Mouse (Mus musculus): ENCODE data around the gene Olfr1361.

The Olfr1361 gene

DNA sequence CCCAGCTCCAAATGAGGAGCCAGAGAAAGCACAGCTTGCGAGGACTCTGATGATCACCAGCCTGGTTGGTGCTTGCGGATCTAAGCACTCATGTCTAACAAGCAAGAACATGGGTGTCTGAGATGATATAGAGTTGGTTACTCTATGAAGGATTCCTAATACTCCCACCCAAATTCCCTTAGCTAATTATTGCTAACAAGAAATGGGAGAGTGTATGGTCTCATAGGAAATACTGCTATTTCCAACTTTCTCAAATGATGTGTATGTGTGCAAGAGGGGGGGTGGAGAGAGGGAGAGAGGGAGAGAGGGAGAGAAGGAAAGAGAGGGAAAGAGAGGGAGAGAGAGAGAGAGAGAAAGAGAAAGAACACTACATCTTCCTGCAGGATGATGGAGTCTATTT, at the start of gene Olfr1361:
Olfr1361 (minus strand) TSS at position 101 of the 400 bp plus-strand sequence.
- no peak for DNase-seq

DNA sequence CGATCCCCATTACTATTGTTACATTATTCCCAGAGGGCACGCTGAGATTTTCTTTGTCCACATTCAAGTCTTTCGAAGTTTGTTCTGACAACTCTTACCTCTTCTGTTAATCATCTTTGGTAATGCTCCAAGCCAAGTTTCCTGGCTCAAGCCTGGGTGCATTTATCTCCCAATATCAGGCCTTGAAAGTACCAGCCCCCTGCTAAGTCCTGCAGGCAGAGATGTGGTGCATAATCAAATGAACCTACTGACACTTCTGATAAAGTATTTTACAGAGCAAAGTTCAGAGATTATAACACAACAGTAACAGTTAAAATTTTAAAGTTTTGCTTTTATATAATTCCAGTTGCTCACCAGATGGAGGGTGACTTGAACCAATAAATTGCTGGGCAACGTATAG, 48.5 kb upstream of the Olfr1361 start:
- DNase-seq = no peak

DNA sequence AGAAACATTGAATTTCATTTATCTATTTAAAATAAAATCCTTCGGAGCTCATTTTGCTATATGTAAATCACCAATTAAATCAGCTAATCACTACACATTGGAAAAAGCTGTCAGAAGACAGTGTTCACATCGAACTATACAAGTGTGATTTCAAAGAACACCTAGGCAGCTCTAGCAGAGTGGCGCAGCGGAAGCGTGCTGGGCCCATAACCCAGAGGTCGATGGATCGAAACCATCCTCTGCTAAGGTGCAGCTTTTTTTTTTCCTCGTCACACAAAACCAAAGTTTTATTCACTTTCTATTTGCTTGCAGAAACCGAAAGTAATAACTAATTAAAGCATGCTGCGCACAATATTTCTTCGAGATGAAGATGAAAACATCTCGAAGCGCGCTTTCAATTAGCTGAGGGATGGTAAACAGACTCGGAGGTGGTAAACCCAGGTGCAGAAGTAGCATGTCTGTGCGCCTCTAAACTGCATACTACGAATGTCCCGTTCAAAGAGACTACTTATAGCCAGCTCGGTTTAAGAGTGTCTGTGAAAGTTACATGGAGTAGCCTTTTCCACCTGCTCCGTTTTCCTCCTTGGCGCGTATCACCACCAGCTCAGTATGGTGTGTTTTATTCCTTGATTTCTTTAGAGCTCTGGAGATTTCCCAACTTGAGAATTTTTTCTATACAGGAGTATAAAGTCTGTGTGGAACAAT, 47.8 kb upstream of the Olfr1361 start:
- DNase-seq = peak; percentile 77

DNA sequence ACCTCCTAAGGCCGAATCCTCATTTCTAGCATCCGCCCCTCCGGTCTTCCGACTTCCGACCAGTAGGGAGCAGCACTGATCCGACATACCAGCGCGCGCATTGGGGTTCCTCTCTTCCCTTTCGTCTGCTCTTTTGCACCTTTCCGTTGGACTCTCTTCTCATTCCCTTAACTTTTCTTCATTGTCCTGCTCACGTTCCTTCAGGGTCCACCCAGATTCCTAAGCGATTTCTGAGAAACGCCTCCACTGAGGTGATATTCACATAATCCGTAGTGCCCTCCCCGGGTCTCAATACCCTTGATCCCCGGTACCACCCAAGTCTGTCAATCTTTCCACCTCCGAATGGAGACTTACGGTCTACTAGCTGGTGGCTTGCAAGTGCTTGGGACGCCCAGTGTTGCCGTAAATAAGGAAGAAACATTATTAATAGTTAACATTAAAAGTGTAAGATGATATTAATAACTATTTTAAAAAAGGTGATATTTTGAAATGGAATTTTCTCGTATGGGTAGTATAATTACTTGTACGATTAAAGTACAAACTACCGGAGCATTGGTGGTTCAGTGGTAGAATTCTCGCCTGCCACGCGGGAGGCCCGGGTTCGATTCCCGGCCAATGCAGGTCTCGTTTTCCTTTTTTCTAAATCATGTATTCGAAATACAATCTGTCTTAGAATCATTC, 47.0 kb upstream of the Olfr1361 start:
- peak; percentile 90 for DNase-seq

DNA sequence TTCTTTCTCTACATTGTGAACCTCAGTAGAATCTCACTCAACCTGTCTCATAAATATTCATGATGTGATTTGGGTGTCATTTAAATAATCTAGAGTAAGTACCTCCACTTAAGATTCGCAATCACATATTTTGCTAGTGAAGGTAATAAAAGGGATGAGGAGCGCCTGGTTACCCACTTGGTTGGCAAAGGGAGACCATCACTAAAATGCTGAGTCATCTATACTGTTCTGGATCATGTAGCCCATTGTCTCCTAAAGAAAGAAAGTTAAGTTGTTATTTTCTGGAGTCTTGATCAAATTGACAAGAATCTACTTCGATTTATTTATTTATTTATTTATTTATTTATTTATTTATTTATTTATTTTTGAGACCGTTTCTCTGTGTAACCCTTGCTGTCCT, 43.5 kb upstream of the Olfr1361 start:
- no peak for DNase-seq

DNA sequence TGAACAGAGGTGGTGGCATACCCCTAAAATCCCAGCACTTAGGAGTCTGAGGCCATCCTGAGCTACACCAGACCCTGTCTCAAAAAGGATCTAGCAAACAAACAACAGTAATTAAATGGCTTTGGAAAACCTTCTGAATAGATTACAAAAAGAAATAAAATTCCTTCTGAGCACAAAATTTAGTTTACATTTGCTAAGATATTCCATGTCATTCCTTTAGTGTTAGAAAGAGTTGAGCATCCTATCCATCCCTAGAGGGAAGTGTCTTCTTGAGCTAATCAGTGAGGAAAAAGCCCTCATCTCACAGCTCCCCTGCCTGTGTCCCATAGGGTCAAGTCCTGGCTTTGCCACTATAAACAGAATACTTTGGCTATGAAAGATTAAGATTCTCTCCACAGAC, 34.6 kb upstream of the Olfr1361 start, which contains the start of gene Olfr1359:
Olfr1359 (plus strand) TSS at position 301 of the 400 bp plus-strand sequence.
- DNase-seq = no peak

DNA sequence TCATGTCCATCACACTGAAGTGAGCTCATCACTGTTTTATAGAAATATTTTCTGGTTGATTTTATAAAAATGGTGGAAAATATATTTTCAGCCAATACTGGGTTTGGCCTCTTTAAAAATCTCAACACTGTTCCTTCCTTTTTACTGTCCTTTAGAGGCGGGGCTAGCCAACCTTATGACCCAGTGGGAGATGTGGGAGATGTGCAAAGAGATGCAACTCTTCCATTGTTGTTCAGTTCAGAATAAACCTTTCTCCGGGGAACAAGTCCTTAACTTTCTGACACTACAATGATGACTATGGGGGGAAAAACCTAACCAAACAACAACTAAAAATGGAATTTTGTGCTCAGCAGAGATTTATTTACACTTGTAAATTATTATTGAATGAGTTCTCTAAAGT, 14.1 kb upstream of the Olfr1361 start, which contains the start of gene Olfr1360:
Olfr1360 (minus strand) TSS at position 101 of the 400 bp plus-strand sequence.
- no peak for DNase-seq

DNA sequence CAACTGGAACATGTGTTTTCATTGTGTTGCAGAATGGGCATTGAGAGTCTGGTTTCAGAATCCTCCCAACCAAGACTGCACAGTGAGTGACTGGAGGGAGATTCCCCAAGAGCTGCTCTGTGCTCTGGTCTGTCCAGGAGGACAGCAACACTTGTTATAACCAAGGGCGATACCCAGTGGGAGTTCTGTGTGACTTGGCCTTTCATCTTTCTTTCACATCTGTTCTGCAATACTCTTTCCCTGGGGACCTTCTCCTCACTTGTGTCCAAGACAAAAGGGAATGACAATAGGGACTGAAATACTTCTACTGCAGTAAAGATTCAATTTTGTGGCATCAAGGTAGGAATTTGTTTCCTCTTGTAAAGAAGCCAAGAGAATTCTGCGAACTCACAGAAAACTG, 20.8 kb downstream of the Olfr1361 start, which contains the start of gene Olfr11:
Olfr11 (minus strand) TSS at position 101 of the 400 bp plus-strand sequence.
- DNase-seq = no peak

DNA sequence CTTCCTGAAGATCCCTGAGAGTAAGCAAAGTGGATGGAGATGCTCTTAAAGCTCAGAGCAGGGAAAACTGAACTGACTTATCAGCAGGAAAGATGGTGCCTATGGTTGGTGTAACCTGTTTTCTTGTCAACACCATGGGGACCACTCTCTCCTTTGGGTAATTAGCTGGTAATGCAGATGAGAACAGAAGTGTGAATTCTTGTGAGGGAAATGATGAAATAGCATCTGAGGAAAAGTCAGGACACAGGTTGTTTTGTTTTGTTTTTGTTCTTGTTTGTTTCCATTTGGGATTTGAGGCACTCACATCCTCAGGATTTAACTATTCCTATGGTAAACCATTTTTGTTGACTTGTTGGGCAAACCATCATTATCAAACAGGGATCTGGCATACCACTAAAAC, 49.3 kb downstream of the Olfr1361 start, which contains the start of gene Olfr1362:
Olfr1362 (minus strand) TSS at position 101 of the 400 bp plus-strand sequence.
- DNase-seq = no peak
